Mouse (Mus musculus) brain, embryonic 14.5 days (tissue): ENCODE results near the gene Atg4b.

Experiments
- CTCF ChIP-seq: fragments of 200-500 bp; IDR thresholded peaks from 2 replicates; pipeline ENCODE4 v1.5.1; 2012; ENCODE audit warnings: inconsistent platforms, mild to moderate bottlenecking, moderate library complexity, borderline replicate concordance; ENCODE audit not compliant: insufficient read depth, insufficient read length; ENCODE audit errors: extremely low read depth
- POLR2A ChIP-seq: fragments of 200-500 bp; IDR thresholded peaks from 2 replicates; pipeline ENCODE4 v1.6.1; 2012; ENCODE audit warnings: mild to moderate bottlenecking, inconsistent platforms, borderline replicate concordance; ENCODE audit not compliant: poor library complexity, insufficient read depth, insufficient read length, severe bottlenecking; ENCODE audit errors: extremely low read depth

DNA sequence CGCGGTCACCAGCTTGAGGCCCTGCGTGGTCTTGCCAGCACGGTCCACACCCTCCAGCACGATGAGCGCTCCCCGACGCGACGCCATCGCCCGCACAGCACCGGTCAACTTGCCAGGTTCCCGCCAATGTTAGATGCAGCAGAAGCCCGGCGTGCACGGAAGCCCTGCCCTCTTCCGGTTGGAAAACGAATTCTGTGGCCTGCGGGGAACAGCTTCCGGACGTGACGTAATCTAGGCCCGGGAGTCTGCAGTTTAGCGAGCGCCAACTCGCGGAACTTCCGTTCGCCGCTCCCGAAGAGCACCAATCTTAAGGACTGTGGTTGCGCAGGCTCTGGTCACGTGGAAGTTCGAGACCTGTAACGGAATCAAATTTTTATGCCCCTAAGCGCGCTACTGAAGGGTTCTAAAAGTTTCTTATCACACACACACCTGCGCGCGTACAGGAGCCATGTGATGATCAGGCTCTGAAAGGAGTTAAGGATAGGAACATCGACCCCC, 50.5 kb downstream of the Atg4b start, which contains the start of gene Dtymk:
- TF ChIP-seq CTCF (peak; percentile 49; the same call in 1 of the 2 replicates), POLR2A (0 out of 2 replicates have a peak, but pooled peaks have one; percentile 28)
